Mouse (Mus musculus): ENCODE measurements around the gene Pik3cg. TPM values are rescaled to one million over a fixed set of nuclear protein-coding genes. Genes with fewer than 3 reads are reported as not detected.

Gene Pik3cg
- polyA plus RNA-seq, 1 experiment from 2014 or later, result 1.7 TPM

DNA sequence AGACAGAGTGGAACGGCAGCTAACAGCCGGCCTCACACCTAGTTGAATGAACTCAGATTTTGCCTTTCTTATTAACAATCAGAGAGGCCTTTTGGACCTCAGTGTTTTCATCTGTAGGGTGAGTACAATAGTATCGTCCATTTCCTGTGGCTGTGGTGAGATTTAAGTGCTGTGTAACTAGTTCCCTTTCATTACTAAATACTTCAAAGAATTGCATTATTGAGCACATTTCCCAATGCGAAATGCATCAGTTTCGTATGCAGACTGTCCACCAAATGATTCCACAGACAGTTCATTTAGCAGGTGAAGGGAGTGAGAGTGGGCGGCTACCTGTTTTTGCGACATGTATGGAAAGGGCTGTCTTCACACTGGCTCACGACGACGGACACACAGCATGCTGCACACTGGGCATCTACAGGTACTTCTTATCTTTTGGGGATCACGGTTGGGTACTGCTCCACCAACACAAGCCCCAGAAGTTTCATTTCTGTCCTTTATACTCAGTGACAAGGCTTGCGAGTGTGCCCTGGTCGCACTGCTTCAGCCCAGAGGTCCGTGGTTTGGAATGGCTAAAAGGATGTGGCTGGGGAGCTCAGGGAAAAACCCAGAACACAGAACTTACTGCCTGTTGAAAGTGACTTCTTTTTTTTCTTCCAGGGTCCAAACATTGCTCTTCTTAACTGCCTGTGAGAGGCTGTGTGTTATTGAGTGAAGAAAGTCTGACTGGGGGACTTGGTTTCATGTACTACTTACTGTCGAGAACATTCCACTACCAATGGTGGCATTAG lies 25.6 kb downstream of the Pik3cg start:
- ATAC-seq (ENCODE audit: insufficient number of reproducible peaks, insufficient read depth, low FRiP score, low TSS enrichment, low read depth), result no peak
- no peaks in the 10 kb centered on the region for H3K36me3 ChIP-seq
- WGBS, result 82% methylated on average over 15 of the region's 15 CpGs

GRCm38 (mm10) chr12:32181885-32182284 lies 26.6 kb downstream of the Pik3cg start:
- Histone ChIP-seq H3K27me3 (peaks cover 14% of the 10 kb centered on the region), H3K4me2 (no peak overlapping the region), H3K4me1 (replicated peaks) (peaks cover 3% of the 10 kb centered on the region; the same call in 1 of the 2 replicates), H3K27ac (no peak overlapping the region), H3K9me3 (no peaks in the 10 kb centered on the region), H3K9ac (replicated peaks) (no peak overlapping the region), H3K4me3 (replicated peaks) (no peak overlapping the region), H3K36me3 (no peaks in the 10 kb centered on the region)
- 27% methylated on average over 4 of the region's 4 CpGs for WGBS
- ATAC-seq (ENCODE audit: insufficient number of reproducible peaks, insufficient read depth, low FRiP score, low TSS enrichment, low read depth), result no peak

More for the DNA sequence above, 25.6 kb downstream of the Pik3cg start:
- Histone ChIP-seq H3K4me3 (replicated peaks) (no peak overlapping the region), H3K4me1 (replicated peaks) (peaks cover 3% of the 10 kb centered on the region; the same call in 1 of the 2 replicates), H3K9ac (replicated peaks) (no peak overlapping the region), H3K27ac (no peak overlapping the region), H3K4me2 (no peak overlapping the region), H3K9me3 (no peaks in the 10 kb centered on the region), H3K27me3 (peaks cover 17% of the 10 kb centered on the region)

GRCm38 (mm10) chr12:32174437-32174836 lies 34.0 kb downstream of the Pik3cg start:
- peaks cover 54% of the 10 kb centered on the region for H3K27me3 ChIP-seq
- no peaks in the 10 kb centered on the region for H3K36me3 ChIP-seq
- no peak overlapping the region for H3K4me3 ChIP-seq (replicated peaks)
- H3K9me3 ChIP-seq, result no peaks in the 10 kb centered on the region
- H3K27ac ChIP-seq, result no peak overlapping the region
- no peak overlapping the region for H3K9ac ChIP-seq (replicated peaks)
- H3K4me1 ChIP-seq (replicated peaks), result no peaks in the 10 kb centered on the region
- no peak for ATAC-seq (ENCODE audit: insufficient number of reproducible peaks, insufficient read depth, low FRiP score, low TSS enrichment, low read depth)
- WGBS, result 93% methylated on average over 6 of the region's 6 CpGs
- no peak overlapping the region for H3K4me2 ChIP-seq

DNA sequence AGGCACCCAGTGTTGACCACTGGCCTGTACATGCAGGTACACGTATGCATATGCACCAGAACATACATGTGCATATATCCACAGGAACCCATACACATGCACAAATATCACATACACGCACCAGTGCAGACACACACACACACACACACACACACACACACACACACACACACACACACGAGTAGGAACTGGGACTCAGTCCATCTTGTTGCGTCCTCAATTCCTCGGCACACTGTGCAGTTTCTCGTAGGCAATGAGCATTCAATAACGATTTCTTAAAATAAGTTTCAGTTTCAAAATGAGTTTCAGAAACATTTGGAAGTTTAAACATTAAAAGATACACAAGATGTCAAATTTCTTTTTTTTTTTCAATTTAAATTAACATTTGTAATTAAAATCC lies 35.6 kb downstream of the Pik3cg start:
- no peak overlapping the region for H3K4me2 ChIP-seq
- no peaks in the 10 kb centered on the region for H3K9me3 ChIP-seq
- H3K36me3 ChIP-seq, result no peaks in the 10 kb centered on the region
- no peak overlapping the region for H3K9ac ChIP-seq (replicated peaks)
- WGBS, result 90% methylated on average over 7 of the region's 7 CpGs
- H3K27ac ChIP-seq, result no peak overlapping the region
- peaks cover 65% of the 10 kb centered on the region for H3K27me3 ChIP-seq
- peaks cover 7% of the 10 kb centered on the region; the same call in 1 of the 2 replicates for H3K4me1 ChIP-seq (replicated peaks)
- no peak for ATAC-seq (ENCODE audit: insufficient number of reproducible peaks, insufficient read depth, low FRiP score, low TSS enrichment, low read depth)
- no peak overlapping the region for H3K4me3 ChIP-seq (replicated peaks)

- Histone ChIP-seq H3K9me3 (no peaks in the 10 kb centered on the region), H3K36me3 (no peaks in the 10 kb centered on the region), H3K27me3 (peaks cover 68% of the 10 kb centered on the region), H3K4me2 (no peak overlapping the region), H3K4me1 (replicated peaks) (peaks cover 7% of the 10 kb centered on the region; the same call in 1 of the 2 replicates), H3K27ac (no peak overlapping the region), H3K4me3 (replicated peaks) (no peak overlapping the region), H3K9ac (replicated peaks) (no peak overlapping the region)
- ATAC-seq (ENCODE audit: insufficient number of reproducible peaks, insufficient read depth, low FRiP score, low TSS enrichment, low read depth), result no peak
- 4% methylated on average over 5 of the region's 5 CpGs for WGBS
Measured at GRCm38 (mm10) chr12:32169164-32169563, 39.3 kb downstream of the Pik3cg start.

DNA sequence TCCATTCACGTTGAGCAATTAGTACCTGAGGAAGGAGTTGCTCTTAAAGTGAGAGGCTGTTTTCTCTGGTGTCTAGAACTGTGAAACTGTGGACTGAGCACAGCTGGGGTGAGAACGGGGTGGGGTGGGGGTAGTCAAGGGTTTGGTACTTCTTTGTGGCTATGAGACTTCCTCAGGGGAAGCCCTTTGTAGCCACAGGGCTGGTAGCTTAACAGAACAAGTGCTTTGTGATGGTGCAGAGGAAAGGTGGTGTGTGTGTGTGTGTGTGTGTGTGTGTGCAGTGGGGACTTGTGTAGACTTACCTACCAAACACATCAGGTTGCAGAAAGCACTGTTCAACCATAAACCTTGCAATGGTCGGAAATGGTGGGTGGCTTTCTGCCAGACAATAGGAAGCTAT lies 39.7 kb downstream of the Pik3cg start:
- no peak overlapping the region for H3K4me2 ChIP-seq
- no peaks in the 10 kb centered on the region for H3K36me3 ChIP-seq
- 17% methylated on average over 3 of the region's 3 CpGs for WGBS
- no peak overlapping the region for H3K27ac ChIP-seq
- no peak overlapping the region for H3K4me3 ChIP-seq (replicated peaks)
- H3K27me3 ChIP-seq, result peaks cover 69% of the 10 kb centered on the region
- peaks cover 7% of the 10 kb centered on the region; the same call in 1 of the 2 replicates for H3K4me1 ChIP-seq (replicated peaks)
- H3K9ac ChIP-seq (replicated peaks), result no peak overlapping the region
- ATAC-seq (ENCODE audit: insufficient number of reproducible peaks, insufficient read depth, low FRiP score, low TSS enrichment, low read depth), result no peak
- H3K9me3 ChIP-seq, result no peaks in the 10 kb centered on the region

DNA sequence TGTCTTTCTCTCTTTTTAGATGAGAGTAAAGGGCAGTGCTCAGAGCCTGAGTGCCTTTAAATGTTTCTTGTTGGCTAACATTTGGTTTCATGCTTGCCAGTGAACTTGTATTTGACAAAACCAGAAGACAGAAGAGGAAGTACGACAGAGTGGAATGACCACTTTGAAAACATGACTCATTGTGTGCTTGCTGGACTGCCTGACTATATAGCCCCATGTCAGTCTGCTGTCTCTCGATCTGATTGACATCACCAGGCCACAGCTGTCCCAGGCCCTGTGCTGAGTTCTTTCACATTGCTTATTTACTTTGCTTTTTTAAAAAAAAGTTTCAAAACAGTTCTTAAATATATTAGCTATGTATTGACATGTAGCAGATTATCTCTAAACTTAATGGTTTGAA lies 44.8 kb downstream of the Pik3cg start:
- no peak for ATAC-seq (ENCODE audit: insufficient number of reproducible peaks, insufficient read depth, low FRiP score, low TSS enrichment, low read depth)
- peaks cover 69% of the 10 kb centered on the region for H3K27me3 ChIP-seq

GRCm38 (mm10) chr12:32158757-32159156 lies 49.7 kb downstream of the Pik3cg start:
- H3K9me3 ChIP-seq, result no peaks in the 10 kb centered on the region
- H3K9ac ChIP-seq (replicated peaks), result no peak overlapping the region
- H3K4me2 ChIP-seq, result no peak overlapping the region
- H3K4me3 ChIP-seq (replicated peaks), result no peak overlapping the region
- H3K36me3 ChIP-seq, result no peaks in the 10 kb centered on the region
- peaks cover 38% of the 10 kb centered on the region for H3K27me3 ChIP-seq
- 31% methylated on average over 5 of the region's 5 CpGs for WGBS
- H3K27ac ChIP-seq, result no peak overlapping the region
- no peaks in the 10 kb centered on the region for H3K4me1 ChIP-seq (replicated peaks)
- ATAC-seq (ENCODE audit: insufficient number of reproducible peaks, insufficient read depth, low FRiP score, low TSS enrichment, low read depth), result no peak

More for the DNA sequence above, 44.8 kb downstream of the Pik3cg start:
- no peak overlapping the region for H3K27ac ChIP-seq
- no peak overlapping the region for H3K9ac ChIP-seq (replicated peaks)
- H3K4me3 ChIP-seq (replicated peaks), result no peak overlapping the region
- no peaks in the 10 kb centered on the region for H3K9me3 ChIP-seq
- H3K4me2 ChIP-seq, result no peak overlapping the region
- WGBS, result 88% methylated on average over 2 of the region's 2 CpGs
- H3K36me3 ChIP-seq, result no peaks in the 10 kb centered on the region
- H3K4me1 ChIP-seq (replicated peaks), result 0 out of 2 replicates have a peak, but pooled peaks cover under 1% of the 10 kb centered on the region

- no peak for ATAC-seq (ENCODE audit: insufficient number of reproducible peaks, insufficient read depth, low FRiP score, low TSS enrichment, low read depth)
- Histone ChIP-seq H3K4me1 (replicated peaks) (no peaks in the 10 kb centered on the region), H3K9me3 (no peaks in the 10 kb centered on the region), H3K9ac (replicated peaks) (no peak overlapping the region), H3K4me2 (no peak overlapping the region), H3K4me3 (replicated peaks) (no peak overlapping the region), H3K27ac (no peak overlapping the region), H3K36me3 (no peaks in the 10 kb centered on the region), H3K27me3 (peaks cover 4% of the 10 kb centered on the region; the same call in 1 of the 2 replicates)
- WGBS, result 91% methylated on average over 7 of the region's 7 CpGs
Measured at GRCm38 (mm10) chr12:32146606-32147005, 61.9 kb downstream of the Pik3cg start.

GRCm38 (mm10) chr12:32145651-32146050 lies 62.8 kb downstream of the Pik3cg start:
- ATAC-seq (ENCODE audit: insufficient number of reproducible peaks, insufficient read depth, low FRiP score, low TSS enrichment, low read depth), result no peak
- no peaks in the 10 kb centered on the region for H3K36me3 ChIP-seq
- H3K27ac ChIP-seq, result no peak overlapping the region
- 79% methylated on average over 4 of the region's 4 CpGs for WGBS
- no peaks in the 10 kb centered on the region for H3K9me3 ChIP-seq
- no peak overlapping the region for H3K9ac ChIP-seq (replicated peaks)
- H3K4me1 ChIP-seq (replicated peaks), result no peaks in the 10 kb centered on the region
- H3K4me2 ChIP-seq, result no peak overlapping the region
- no peak overlapping the region for H3K4me3 ChIP-seq (replicated peaks)
- H3K27me3 ChIP-seq, result peaks cover 4% of the 10 kb centered on the region; the same call in 1 of the 2 replicates

DNA sequence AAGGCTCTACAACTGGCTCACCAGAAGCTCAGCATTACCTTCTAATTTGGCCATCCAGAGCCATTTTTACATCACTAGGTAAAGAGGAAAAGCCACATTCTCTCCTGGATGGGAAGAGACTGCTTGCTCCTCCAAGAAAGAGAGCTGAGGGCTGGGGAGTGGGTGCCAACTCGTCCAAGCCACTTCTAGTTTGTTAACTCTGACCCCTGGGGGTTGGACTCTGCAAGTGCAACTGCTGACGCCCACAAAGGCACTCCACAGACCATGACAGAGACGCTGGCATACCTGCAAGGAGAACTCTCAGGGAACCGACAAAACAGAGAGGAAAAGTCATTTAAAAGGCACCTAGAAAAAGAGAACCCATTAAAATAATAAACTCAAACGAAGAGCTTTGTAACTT lies 63.9 kb downstream of the Pik3cg start:
- Histone ChIP-seq H3K27ac (no peak overlapping the region), H3K4me3 (replicated peaks) (no peak overlapping the region), H3K27me3 (peaks cover 4% of the 10 kb centered on the region; the same call in 1 of the 2 replicates), H3K9ac (replicated peaks) (no peak overlapping the region), H3K36me3 (no peaks in the 10 kb centered on the region), H3K9me3 (no peaks in the 10 kb centered on the region), H3K4me1 (replicated peaks) (no peaks in the 10 kb centered on the region), H3K4me2 (no peak overlapping the region)
- WGBS, result 5% methylated on average over 5 of the region's 5 CpGs
- ATAC-seq (ENCODE audit: insufficient number of reproducible peaks, insufficient read depth, low FRiP score, low TSS enrichment, low read depth), result peak; percentile 63; the same call in 1 of the 2 replicates

Measured in limb, embryonic 12.5 days (tissue).